ENCODE assay signal across 13 mouse cellular contexts in the genomic region with DNA sequence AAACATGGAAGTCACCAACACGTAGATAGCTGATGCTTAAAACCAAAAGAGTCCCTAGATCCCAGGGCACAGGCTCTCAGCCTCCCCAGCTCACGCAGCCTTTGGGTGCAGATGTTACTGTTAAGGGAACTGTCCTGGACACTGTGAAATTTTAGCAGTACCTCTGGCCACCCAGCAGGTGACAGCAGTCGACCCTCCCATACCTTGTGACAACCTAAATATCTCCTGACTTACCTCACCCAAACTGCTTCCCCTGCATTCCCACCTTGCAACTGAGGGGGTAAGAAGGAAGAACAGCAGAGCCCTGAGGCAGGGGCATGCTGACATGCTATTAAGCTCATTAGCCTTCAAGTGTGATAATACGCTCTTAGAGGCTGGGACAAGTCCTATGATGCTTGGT. TPM values are rescaled to one million over a fixed set of nuclear protein-coding genes. Genes with fewer than 3 reads are reported as not detected.
DNase-seq lines count a peak whose midpoint lies in the region; ATAC-seq and TF ChIP-seq lines count a peak whose summit lies in the region.
"Had no signal": no experiment of that assay in that cellular context is flagged by ENCODE, and none has a peak within 500 bp of the region (broad histone marks: within the 10 kb centered on the region; RNA-seq: fewer than 3 reads in every experiment).

No protein-coding gene starts in this region.

- no peak overlapping the region for H3K4me3 ChIP-seq in forebrain, embryonic 15.5 days
- H3K4me3 ChIP-seq in forebrain, embryonic 12.5 days (replicated peaks) = no peak overlapping the region
- H3K4me3 ChIP-seq in liver, adult 2 months (ENCODE audit: insufficient read depth, low read depth, low read length) = no peak overlapping the region
- H3K4me3 ChIP-seq in liver, embryonic 11.5 days (ENCODE audit: low read depth, low read length) = no peak overlapping the region
- H3K4me3 ChIP-seq: embryonic facial prominence, embryonic 13.5 days; heart, embryonic 12.5 days; limb, embryonic 13.5 days had no signal

- no peak overlapping the region for H3K4me2 ChIP-seq in forebrain, embryonic 15.5 days (replicated peaks)
- no peak overlapping the region for H3K4me2 ChIP-seq in forebrain, embryonic 12.5 days
- H3K4me2 ChIP-seq in liver, embryonic 11.5 days = no peak overlapping the region
- H3K4me2 ChIP-seq: limb, embryonic 13.5 days had no signal

- no peak overlapping the region for H3K9ac ChIP-seq in forebrain, embryonic 15.5 days (replicated peaks)
- H3K9ac ChIP-seq in forebrain, embryonic 12.5 days = no peak overlapping the region
- H3K9ac ChIP-seq in liver, adult 2 months (ENCODE audit: low read depth, low read length) = no peak overlapping the region
- no peak overlapping the region for H3K9ac ChIP-seq in liver, embryonic 11.5 days (ENCODE audit: low read depth, low read length)
- H3K9ac ChIP-seq: heart, embryonic 12.5 days had no signal

- no peaks in the 10 kb centered on the region for H3K36me3 ChIP-seq in forebrain, embryonic 15.5 days
- H3K36me3 ChIP-seq in forebrain, embryonic 12.5 days (replicated peaks) = no peaks in the 10 kb centered on the region
- H3K36me3 ChIP-seq in liver, adult 2 months (ENCODE audit: control insufficient read depth, insufficient read depth, low read length) = no peaks in the 10 kb centered on the region
- H3K36me3 ChIP-seq in liver, embryonic 11.5 days (ENCODE audit: control insufficient read depth, insufficient read depth, low read length) = no peaks in the 10 kb centered on the region
- H3K36me3 ChIP-seq: embryonic facial prominence, embryonic 13.5 days; heart, embryonic 12.5 days; limb, embryonic 13.5 days had no signal

- peak overlapping the region; percentile 73; the same call in 1 of the 2 replicates for H3K27ac ChIP-seq in forebrain, embryonic 15.5 days (replicated peaks)
- H3K27ac ChIP-seq in forebrain, embryonic 12.5 days = no peak overlapping the region
- no peak overlapping the region for H3K27ac ChIP-seq in liver, adult 2 months (replicated peaks; ENCODE audit: insufficient read depth, low read depth, low read length)
- H3K27ac ChIP-seq in liver, embryonic 11.5 days (ENCODE audit: low read depth, low read length) = no peak overlapping the region
- H3K27ac ChIP-seq: embryonic facial prominence, embryonic 13.5 days; limb, embryonic 13.5 days had no signal

- 61% methylated on average over 4 of the region's 4 CpGs for WGBS in forebrain, embryonic 15.5 days
- WGBS in forebrain, embryonic 12.5 days = 65% methylated on average over 4 of the region's 4 CpGs
- 74% methylated on average over 4 of the region's 4 CpGs for WGBS in liver, adult 2 months
- 48% methylated on average over 4 of the region's 4 CpGs for WGBS in liver, embryonic 11.5 days

- no peaks in the 10 kb centered on the region for H3K9me3 ChIP-seq in forebrain, embryonic 15.5 days
- H3K9me3 ChIP-seq in forebrain, embryonic 12.5 days = no peaks in the 10 kb centered on the region
- H3K9me3 ChIP-seq in liver, embryonic 11.5 days (ENCODE audit: control insufficient read depth, low read length) = no peaks in the 10 kb centered on the region
- H3K9me3 ChIP-seq: embryonic facial prominence, embryonic 13.5 days; heart, embryonic 12.5 days; limb, embryonic 13.5 days had no signal

- H3K27me3 ChIP-seq in forebrain, embryonic 15.5 days = no peaks in the 10 kb centered on the region; the same call in 1 of the 2 replicates
- peaks cover 12% of the 10 kb centered on the region; the same call in 1 of the 2 replicates for H3K27me3 ChIP-seq in forebrain, embryonic 12.5 days
- H3K27me3 ChIP-seq in liver, adult 2 months (ENCODE audit: control insufficient read depth, insufficient read depth, low read length) = no peaks in the 10 kb centered on the region
- no peaks in the 10 kb centered on the region for H3K27me3 ChIP-seq in liver, embryonic 11.5 days (replicated peaks; ENCODE audit: control insufficient read depth, insufficient read depth, low read length)
- H3K27me3 ChIP-seq: embryonic facial prominence, embryonic 13.5 days; heart, embryonic 12.5 days had no signal

- TF ChIP-seq CTCF in liver, adult 2 months (IDR thresholded peaks at IDR 0.05; ENCODE audit: low read depth, low read length) = peak; percentile 24; the same call in 1 of the 2 replicates

- ATAC-seq in forebrain, embryonic 15.5 days (replicated peaks) = no peak
- ATAC-seq in forebrain, embryonic 12.5 days (ENCODE audit: low FRiP score) = no peak
- no peak for ATAC-seq in liver, embryonic 11.5 days (replicated peaks; ENCODE audit: low FRiP score)
- ATAC-seq: activated CD4-positive, CD25-positive, alpha-beta regulatory T cell, adult 4 months had no signal

- TF ChIP-seq POLR2A in liver, adult 2 months (IDR thresholded peaks at IDR 0.05; ENCODE audit: extremely low read depth, insufficient read depth, low read length) = no peak

- H3K79me2 ChIP-seq in liver, adult 2 months (ENCODE audit: control insufficient read depth, insufficient read depth, low read length) = peaks cover 7% of the 10 kb centered on the region; the same call in 1 of the 2 replicates

- H3K4me1 ChIP-seq in forebrain, embryonic 15.5 days = peaks cover 21% of the 10 kb centered on the region
- peaks cover 19% of the 10 kb centered on the region for H3K4me1 ChIP-seq in forebrain, embryonic 12.5 days
- H3K4me1 ChIP-seq in liver, adult 2 months (ENCODE audit: control insufficient read depth, insufficient read depth, low read length) = peaks cover 10% of the 10 kb centered on the region
- H3K4me1 ChIP-seq in liver, embryonic 11.5 days (replicated peaks; ENCODE audit: control insufficient read depth, insufficient read depth, low read length) = peaks cover 8% of the 10 kb centered on the region
- H3K4me1 ChIP-seq: limb, embryonic 13.5 days had no signal

- DNase-seq in liver, adult 2 months (ENCODE audit: extremely low read depth, low read depth, low spot score) = no peak
- no peak for DNase-seq in liver, embryonic 11.5 days (ENCODE audit: low spot score)
- DNase-seq in 3T3-L1 (ENCODE audit: low read depth, low spot score) (peak; percentile 29), R1 (ENCODE audit: low read depth, low spot score) (peak; percentile 55)
- DNase-seq in cerebellum, adult 11 months = no peak
- DNase-seq in right cerebral cortex, postnatal 14 days = no peak

RNA-seq across cellular contexts. Expression of gene Golt1a, which starts 1.6 kb away (rescaled TPM):
- polyA plus RNA-seq in forebrain, embryonic 15.5 days (2015; fragmentation: Nextera tagmentation; extraction: Ambion mirVana) = 0.32 TPM in 1 of 2 replicates, not detected in the other
- polyA plus RNA-seq in forebrain, embryonic 12.5 days (2016; fragmentation: Nextera tagmentation; extraction: Ambion mirVana) = not detected in 2 replicates
- 11.4 and 13.0 TPM in 2 replicates for total RNA-seq in liver, adult 2 months (2014; rRNA removed)
- 16.1 and 21.2 TPM in 2 replicates for polyA plus RNA-seq in liver, adult 2 months (2012; rRNA removed)
- polyA plus RNA-seq in liver, embryonic 11.5 days (2014; fragmentation: Nextera tagmentation; extraction: Ambion mirVana) = 2.0 and 2.5 TPM in 2 replicates
- polyA plus RNA-seq: activated CD4-positive, CD25-positive, alpha-beta regulatory T cell, adult 4 months; embryonic facial prominence, embryonic 13.5 days; heart, embryonic 12.5 days; limb, embryonic 13.5 days; spleen, adult 2 months had no signal

RNA-seq across cellular contexts. Expression of gene Kiss1, which starts 10.4 kb away (rescaled TPM):
- not detected in 2 replicates for polyA plus RNA-seq in forebrain, embryonic 15.5 days (2015; fragmentation: Nextera tagmentation; extraction: Ambion mirVana)
- not detected in 2 replicates for polyA plus RNA-seq in forebrain, embryonic 12.5 days (2016; fragmentation: Nextera tagmentation; extraction: Ambion mirVana)
- not detected in 2 replicates for total RNA-seq in liver, adult 2 months (2014; rRNA removed)
- not detected in 2 replicates for polyA plus RNA-seq in liver, adult 2 months (2012; rRNA removed)
- not detected in 2 replicates for polyA plus RNA-seq in liver, embryonic 11.5 days (2014; fragmentation: Nextera tagmentation; extraction: Ambion mirVana)
- polyA plus RNA-seq: activated CD4-positive, CD25-positive, alpha-beta regulatory T cell, adult 4 months; embryonic facial prominence, embryonic 13.5 days; heart, embryonic 12.5 days; limb, embryonic 13.5 days; spleen, adult 2 months had no signal

RNA-seq across cellular contexts. Expression of gene Ren1, which starts 39.1 kb away (rescaled TPM):
- not detected in 2 replicates for polyA plus RNA-seq in forebrain, embryonic 15.5 days (2015; fragmentation: Nextera tagmentation; extraction: Ambion mirVana)
- not detected in 2 replicates for polyA plus RNA-seq in forebrain, embryonic 12.5 days (2016; fragmentation: Nextera tagmentation; extraction: Ambion mirVana)
- not detected in 2 replicates for total RNA-seq in liver, adult 2 months (2014; rRNA removed)
- 0.18 and 7.6 TPM in 2 replicates for polyA plus RNA-seq in liver, adult 2 months (2012; rRNA removed)
- 0.30 and 0.40 TPM in 2 replicates for polyA plus RNA-seq in liver, embryonic 11.5 days (2014; fragmentation: Nextera tagmentation; extraction: Ambion mirVana)
- polyA plus RNA-seq: activated CD4-positive, CD25-positive, alpha-beta regulatory T cell, adult 4 months; spleen, adult 2 months had no signal

RNA-seq across cellular contexts. Expression of gene Etnk2, which starts 52.1 kb away (rescaled TPM):
- 5.2 and 5.9 TPM in 2 replicates for polyA plus RNA-seq in forebrain, embryonic 15.5 days (2015; fragmentation: Nextera tagmentation; extraction: Ambion mirVana)
- 2.5 and 2.6 TPM in 2 replicates for polyA plus RNA-seq in forebrain, embryonic 12.5 days (2016; fragmentation: Nextera tagmentation; extraction: Ambion mirVana)
- total RNA-seq in liver, adult 2 months (2014; rRNA removed) = 361 and 389 TPM in 2 replicates
- 249 and 278 TPM in 2 replicates for polyA plus RNA-seq in liver, adult 2 months (2012; rRNA removed)
- 4.5 and 5.8 TPM in 2 replicates for polyA plus RNA-seq in liver, embryonic 11.5 days (2014; fragmentation: Nextera tagmentation; extraction: Ambion mirVana)

Comparison
In these comparisons a context has a peak if more than half of its experiments do, and no peak if none do; other contexts are left out.
1. DNase-seq: peak in 3T3-L1 (single experiment) and R1 (single experiment); none in liver, adult 2 months (single experiment), liver, embryonic 11.5 days (single experiment), cerebellum, adult 11 months (single experiment) and right cerebral cortex, postnatal 14 days (single experiment).